Mouse (Mus musculus) forebrain, embryonic 11.5 days (tissue): ENCODE measurements around the gene Elovl1. TPM values are rescaled to one million over a fixed set of nuclear protein-coding genes. Genes with fewer than 3 reads are reported as not detected.

Source experiments
- ATAC-seq: fragments of 200-750 bp; cut with Nextera tagmentation; replicated peaks from 2 replicates; pipeline ENCODE4 v1.8.0; 2017; ENCODE audit warnings: moderate TSS enrichment; ENCODE audit not compliant: low FRiP score
- DNase-seq: peaks from one replicate; pipeline ENCODE4 v3.0.0-alpha.2; 2017; ENCODE audit warnings: low spot score
- H3K27ac ChIP-seq: fragments of 300-500 bp; sonication (generic); 2 replicates; pipeline ENCODE4 v1.5.1; 2014; ENCODE audit warnings: low read depth, low read length
- H3K27me3 ChIP-seq: fragments of 300-500 bp; sonication (generic); 2 replicates; pipeline ENCODE4 v1.6.1; 2014; ENCODE audit warnings: mild to moderate bottlenecking, low read length, mixed read lengths; ENCODE audit not compliant: control insufficient read depth, insufficient read depth
- H3K36me3 ChIP-seq: fragments of 300-500 bp; sonication (generic); 2 replicates; pipeline ENCODE4 v1.6.1; 2014; ENCODE audit warnings: mild to moderate bottlenecking, low read length, moderate library complexity, mixed read lengths; ENCODE audit not compliant: control insufficient read depth, insufficient read depth
- H3K4me1 ChIP-seq: fragments of 300-500 bp; sonication (generic); replicated peaks from 2 replicates; pipeline ENCODE4 v1.6.1; 2014; ENCODE audit warnings: low read length, mixed read lengths; ENCODE audit not compliant: control insufficient read depth, insufficient read depth
- H3K4me2 ChIP-seq: fragments of 300-500 bp; sonication (generic); 2 replicates; pipeline ENCODE4 v1.6.1; 2014; ENCODE audit warnings: low read depth, mild to moderate bottlenecking, low read length, moderate library complexity, mixed read lengths; ENCODE audit not compliant: severe bottlenecking
- H3K4me3 ChIP-seq: fragments of 300-500 bp; sonication (generic); 2 replicates; pipeline ENCODE4 v1.5.1; 2014; ENCODE audit warnings: low read depth, low read length
- H3K9ac ChIP-seq: fragments of 300-500 bp; sonication (generic); 2 replicates; pipeline ENCODE4 v1.6.1; 2014; ENCODE audit warnings: low read length
- H3K9me3 ChIP-seq: fragments of 300-500 bp; sonication (generic); 2 replicates; pipeline ENCODE4 v1.6.1; 2016; ENCODE audit warnings: low read length, mixed read lengths; ENCODE audit not compliant: control insufficient read depth
- WGBS: fragments of 180-500 bp; shearing (Covaris S2); extraction: QIAGEN DNeasy Blood & Tissue Kit; methylation state at CpG from one replicate; pipeline ENCODE4 v1.1.7; 2014; 5-methylcytosine and 5-hydroxymethylcytosine counted together
- polyA plus RNA-seq: library from polyadenylated mRNA; unstranded; fragments of >200 nt; fragmentation: Nextera tagmentation; extraction: Ambion mirVana; gene quantifications from 2 replicates; pipeline ENCODE4 v1.2.1, GENCODE M21; 2014

Gene Elovl1
- polyA plus RNA-seq: 37.8 and 39.8 TPM in 2 replicates

GRCm38 (mm10) chr4:118427768-118428451 lies at the start of gene Elovl1:
Gene Elovl1 (plus strand): TSS chr4:118428093.
- 1% methylated on average over 30 of the region's 31 CpGs for WGBS
- peak within 1 kb of the TSS; percentile 53 for H3K4me3 ChIP-seq
- H3K9me3 ChIP-seq: no peaks in the 10 kb centered on the region
- peaks cover 3% of the 10 kb centered on the region; the same call in 1 of the 2 replicates for H3K36me3 ChIP-seq
- peak within 1 kb of the TSS; percentile 84 for H3K4me2 ChIP-seq
- peak; percentile 95 for ATAC-seq
- H3K9ac ChIP-seq: peak within 1 kb of the TSS; percentile 76
- H3K27ac ChIP-seq: peak within 1 kb of the TSS; percentile 12; the same call in 1 of the 2 replicates
- H3K4me1 ChIP-seq: peaks cover 7% of the 10 kb centered on the region; the same call in 1 of the 2 replicates
- no peaks in the 10 kb centered on the region for H3K27me3 ChIP-seq
- peak; percentile 95 for DNase-seq

- Histone ChIP-seq H3K4me3 (no peak overlapping the region), H3K9me3 (no peaks in the 10 kb centered on the region), H3K27ac (no peak overlapping the region), H3K36me3 (peaks cover 9% of the 10 kb centered on the region; the same call in 1 of the 2 replicates), H3K4me2 (no peak overlapping the region), H3K4me1 (no peaks in the 10 kb centered on the region), H3K9ac (no peak overlapping the region), H3K27me3 (no peaks in the 10 kb centered on the region)
- DNase-seq (no peak), ATAC-seq (no peak)
- 92% methylated on average over 7 of the region's 7 CpGs for WGBS
Measured at GRCm38 (mm10) chr4:118383271-118383670, 44.6 kb upstream of the Elovl1 start.

GRCm38 (mm10) chr4:118387316-118387715 lies 40.6 kb upstream of the Elovl1 start:
- no peaks in the 10 kb centered on the region for H3K27me3 ChIP-seq
- ATAC-seq (no peak), DNase-seq (no peak)
- no peak overlapping the region for H3K27ac ChIP-seq
- no peak overlapping the region for H3K4me3 ChIP-seq
- H3K4me1 ChIP-seq: no peaks in the 10 kb centered on the region
- no peak overlapping the region for H3K4me2 ChIP-seq
- H3K9me3 ChIP-seq: no peaks in the 10 kb centered on the region
- no peak overlapping the region for H3K9ac ChIP-seq
- WGBS: 91% methylated on average over 8 of the region's 8 CpGs
- peaks cover 9% of the 10 kb centered on the region; the same call in 1 of the 2 replicates for H3K36me3 ChIP-seq

GRCm38 (mm10) chr4:118390146-118390545 lies 37.7 kb upstream of the Elovl1 start:
- WGBS: 89% methylated on average over 11 of the region's 11 CpGs
- Histone ChIP-seq H3K9ac (no peak overlapping the region), H3K27me3 (no peaks in the 10 kb centered on the region), H3K4me2 (no peak overlapping the region), H3K4me1 (no peaks in the 10 kb centered on the region), H3K9me3 (no peaks in the 10 kb centered on the region), H3K36me3 (peaks cover 20% of the 10 kb centered on the region; the same call in 1 of the 2 replicates), H3K4me3 (no peak overlapping the region), H3K27ac (no peak overlapping the region)
- DNase-seq (no peak), ATAC-seq (no peak)

GRCm38 (mm10) chr4:118394505-118394904 lies 33.4 kb upstream of the Elovl1 start:
- Histone ChIP-seq H3K4me2 (no peak overlapping the region), H3K36me3 (peaks cover 19% of the 10 kb centered on the region; the same call in 1 of the 2 replicates), H3K27me3 (no peaks in the 10 kb centered on the region), H3K9me3 (no peaks in the 10 kb centered on the region), H3K4me3 (no peak overlapping the region), H3K9ac (no peak overlapping the region), H3K27ac (no peak overlapping the region), H3K4me1 (no peaks in the 10 kb centered on the region)
- ATAC-seq: no peak
- 95% methylated on average over 6 of the region's 6 CpGs for WGBS
- DNase-seq: no peak

- no peaks in the 10 kb centered on the region for H3K9me3 ChIP-seq
- no peak overlapping the region for H3K9ac ChIP-seq
- H3K4me2 ChIP-seq: no peak overlapping the region
- DNase-seq (no peak), ATAC-seq (no peak)
- peaks cover 19% of the 10 kb centered on the region; the same call in 1 of the 2 replicates for H3K36me3 ChIP-seq
- 94% methylated on average over 4 of the region's 4 CpGs for WGBS
- H3K4me1 ChIP-seq: no peaks in the 10 kb centered on the region
- no peak overlapping the region for H3K4me3 ChIP-seq
- H3K27ac ChIP-seq: no peak overlapping the region
- H3K27me3 ChIP-seq: no peaks in the 10 kb centered on the region
Measured at GRCm38 (mm10) chr4:118395289-118395688, 32.6 kb upstream of the Elovl1 start.

GRCm38 (mm10) chr4:118396433-118396832 lies 31.5 kb upstream of the Elovl1 start:
- no peak for DNase-seq
- H3K4me1 ChIP-seq: no peaks in the 10 kb centered on the region
- H3K27ac ChIP-seq: no peak overlapping the region
- peaks cover 16% of the 10 kb centered on the region; the same call in 1 of the 2 replicates for H3K36me3 ChIP-seq
- no peak overlapping the region for H3K4me3 ChIP-seq
- no peak overlapping the region for H3K9ac ChIP-seq
- H3K9me3 ChIP-seq: no peaks in the 10 kb centered on the region
- H3K4me2 ChIP-seq: no peak overlapping the region
- no peaks in the 10 kb centered on the region for H3K27me3 ChIP-seq
- no peak for ATAC-seq
- WGBS: 81% methylated on average over 3 of the region's 3 CpGs

- no peak overlapping the region for H3K4me3 ChIP-seq
- ATAC-seq (no peak), DNase-seq (no peak)
- H3K4me1 ChIP-seq: no peaks in the 10 kb centered on the region
- no peak overlapping the region for H3K27ac ChIP-seq
- no peaks in the 10 kb centered on the region for H3K9me3 ChIP-seq
- 93% methylated on average over 6 of the region's 6 CpGs for WGBS
- H3K9ac ChIP-seq: no peak overlapping the region
- H3K36me3 ChIP-seq: peaks cover 11% of the 10 kb centered on the region; the same call in 1 of the 2 replicates
- no peaks in the 10 kb centered on the region for H3K27me3 ChIP-seq
- no peak overlapping the region for H3K4me2 ChIP-seq
Measured at GRCm38 (mm10) chr4:118398400-118398799, 29.5 kb upstream of the Elovl1 start.

GRCm38 (mm10) chr4:118401421-118401820 lies 26.5 kb upstream of the Elovl1 start:
- DNase-seq (no peak), ATAC-seq (no peak)
- Histone ChIP-seq H3K4me3 (no peak overlapping the region), H3K27me3 (no peaks in the 10 kb centered on the region), H3K4me1 (no peaks in the 10 kb centered on the region), H3K27ac (no peak overlapping the region), H3K9ac (no peak overlapping the region), H3K9me3 (no peaks in the 10 kb centered on the region), H3K4me2 (no peak overlapping the region), H3K36me3 (peaks cover 8% of the 10 kb centered on the region; the same call in 1 of the 2 replicates)
- 96% methylated on average over 3 of the region's 3 CpGs for WGBS
